ENCODE assay signal across 8 mouse cellular contexts in the genomic region with DNA sequence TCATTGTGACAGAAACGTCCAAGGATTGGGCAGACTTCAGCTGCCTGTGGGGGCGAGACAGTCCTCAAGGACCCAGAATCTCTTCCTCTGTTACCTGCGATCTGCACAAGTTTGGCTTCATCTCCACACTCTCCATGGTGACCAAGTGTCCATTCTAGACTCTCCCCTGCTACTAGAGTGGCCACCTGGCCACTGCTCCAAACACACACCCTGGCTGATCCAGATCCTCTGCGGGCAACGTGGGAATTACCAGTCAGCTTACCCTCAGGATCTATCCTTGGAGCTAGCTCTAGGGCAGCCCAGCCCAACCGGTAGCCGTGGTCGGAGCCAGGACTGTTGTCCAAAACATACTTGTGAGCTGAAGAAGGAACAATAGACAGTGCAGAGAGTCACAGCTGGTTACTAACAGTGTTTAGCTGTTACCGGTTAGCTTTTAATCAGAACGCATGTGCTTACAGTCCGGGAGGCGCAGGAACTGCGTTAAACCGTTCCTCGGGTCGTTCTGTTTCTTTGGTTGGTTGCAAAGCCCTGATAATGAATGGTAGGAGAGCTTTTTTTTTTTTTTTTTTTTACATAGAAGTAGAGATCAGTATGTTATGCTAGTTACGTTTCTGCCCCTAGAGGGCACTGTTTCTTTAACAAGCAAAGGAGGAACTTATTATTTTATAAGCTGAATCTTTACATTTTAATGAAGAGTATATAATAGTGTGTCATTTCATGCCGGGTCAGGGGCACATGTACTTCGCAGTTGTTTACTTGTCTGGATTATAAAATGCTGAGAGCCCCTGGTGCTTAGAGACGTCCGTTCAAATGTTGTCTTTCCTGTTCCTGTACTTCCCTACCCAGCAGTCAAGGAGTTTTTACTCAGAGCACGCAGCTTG. TPM values are rescaled to one million over a fixed set of nuclear protein-coding genes. Genes with fewer than 3 reads are reported as not detected.
A peak's percentile ranks its signal among the peaks of the same experiment; 100 is the strongest.
DNase-seq lines count a peak whose midpoint lies in the region; ATAC-seq and TF ChIP-seq lines count a peak whose summit lies in the region.

No protein-coding gene starts in this region.

- no peak for ATAC-seq in Patski
- no peak for ATAC-seq in embryonic facial prominence, embryonic 15.5 days (ENCODE audit: insufficient number of reproducible peaks, low FRiP score, low TSS enrichment, low read depth)
- ATAC-seq in hindbrain, embryonic 12.5 days (ENCODE audit: low FRiP score) = 0 out of 2 replicates have a peak, but pooled peaks have one; percentile 16
- ATAC-seq in midbrain, postnatal 0 days (ENCODE audit: low FRiP score) = no peak

- no peaks in the 10 kb centered on the region for H3K27me3 ChIP-seq in Patski
- no peaks in the 10 kb centered on the region for H3K27me3 ChIP-seq in embryonic facial prominence, embryonic 15.5 days
- no peaks in the 10 kb centered on the region for H3K27me3 ChIP-seq in hindbrain, embryonic 12.5 days
- H3K27me3 ChIP-seq in midbrain, postnatal 0 days (ENCODE audit: insufficient read depth, low read length) = no peaks in the 10 kb centered on the region

- peak overlapping the region; percentile 13; the same call in 1 of the 2 replicates for H3K4me2 ChIP-seq in embryonic facial prominence, embryonic 15.5 days (replicated peaks)
- peak overlapping the region; percentile 21 for H3K4me2 ChIP-seq in hindbrain, embryonic 12.5 days (replicated peaks)
- H3K4me2 ChIP-seq in midbrain, postnatal 0 days (ENCODE audit: low read depth, low read length, poor library complexity, severe bottlenecking) = no peak overlapping the region; the same call in 1 of the 2 replicates

- intact Hi-C loops in left cerebral cortex, adult 2 months (cut with DNase I) = loop anchor here (2.0 to 5.0 kb wide), 2 partner anchors 285 to 335 kb away; no protein-coding TSS in a partner anchor

- POLR2A ChIA-PET in Patski (lab: Charles Lee) = interaction anchor here (0.6 kb wide), 2 partner anchors 278 to 460 kb away, joined by 3 to 6 read pairs; no protein-coding TSS in a partner anchor

- peak in 1 of 2 experiments; percentile 28 for DNase-seq in left cerebral cortex, adult 2 months (ENCODE audit: extremely low spot score in 1 of 2, low spot score in 2 of 2)
- DNase-seq in left cerebral cortex, adult 8-10 months (ENCODE audit: low spot score in 2 of 2) = no peak
- no peak for DNase-seq in Patski (ENCODE audit: low read depth, low spot score)
- peak; percentile 58 for DNase-seq in liver
- DNase-seq in midbrain, postnatal 0 days (ENCODE audit: low spot score) = peak; percentile 77
- DNase-seq in adrenal gland, adult 2 months = no peak

- no peak overlapping the region for H3K27ac ChIP-seq in left cerebral cortex, adult 2 months
- no peak overlapping the region for H3K27ac ChIP-seq in embryonic facial prominence, embryonic 15.5 days (replicated peaks)
- no peak overlapping the region for H3K27ac ChIP-seq in hindbrain, embryonic 12.5 days
- H3K27ac ChIP-seq in midbrain, postnatal 0 days (ENCODE audit: low read depth, low read length) = no peak overlapping the region

- 29% methylated on average over 22 of the region's 22 CpGs for WGBS in embryonic facial prominence, embryonic 15.5 days
- 42% methylated on average over 22 of the region's 22 CpGs for WGBS in hindbrain, embryonic 12.5 days
- 33% methylated on average over 22 of the region's 22 CpGs for WGBS in midbrain, postnatal 0 days

- in situ Hi-C loops in Patski (cut with MboI; ENCODE audit: low pct_unique_long_range_greater_than_20kb) = loop anchor here (5.0 kb wide), 1 partner anchor 330 kb away; no protein-coding TSS in a partner anchor

- TF ChIP-seq CTCF in left cerebral cortex, adult 2 months (IDR thresholded peaks at IDR 0.05) = peak; percentile 67
- peak; percentile 59 for TF ChIP-seq CTCF in Patski (IDR thresholded peaks at IDR 0.05)
- TF ChIP-seq CTCF in midbrain, postnatal 0 days (IDR thresholded peaks at IDR 0.05) = peak; percentile 69

- no peaks in the 10 kb centered on the region for H3K4me1 ChIP-seq in embryonic facial prominence, embryonic 15.5 days
- H3K4me1 ChIP-seq in hindbrain, embryonic 12.5 days = peaks cover 3% of the 10 kb centered on the region; the same call in 1 of the 2 replicates
- H3K4me1 ChIP-seq in midbrain, postnatal 0 days (ENCODE audit: insufficient read depth, low read length) = no peaks in the 10 kb centered on the region

- H3K36me3 ChIP-seq in embryonic facial prominence, embryonic 15.5 days = no peaks in the 10 kb centered on the region
- H3K36me3 ChIP-seq in hindbrain, embryonic 12.5 days = no peaks in the 10 kb centered on the region
- H3K36me3 ChIP-seq in midbrain, postnatal 0 days (ENCODE audit: insufficient read depth, low read length) = 0 out of 2 replicates have a peak, but pooled peaks cover 5% of the 10 kb centered on the region

- no peaks in the 10 kb centered on the region for H3K9me3 ChIP-seq in embryonic facial prominence, embryonic 15.5 days (replicated peaks)
- no peaks in the 10 kb centered on the region for H3K9me3 ChIP-seq in hindbrain, embryonic 12.5 days (replicated peaks)
- no peaks in the 10 kb centered on the region for H3K9me3 ChIP-seq in midbrain, postnatal 0 days (ENCODE audit: low read length)

- no peak overlapping the region for H3K4me3 ChIP-seq in left cerebral cortex, adult 2 months
- no peak overlapping the region for H3K4me3 ChIP-seq in embryonic facial prominence, embryonic 15.5 days (replicated peaks)
- no peak overlapping the region for H3K4me3 ChIP-seq in hindbrain, embryonic 12.5 days
- H3K4me3 ChIP-seq in midbrain, postnatal 0 days (ENCODE audit: low read depth, low read length) = no peak overlapping the region

- no peak overlapping the region for H3K9ac ChIP-seq in embryonic facial prominence, embryonic 15.5 days
- no peak overlapping the region for H3K9ac ChIP-seq in hindbrain, embryonic 12.5 days
- no peak overlapping the region for H3K9ac ChIP-seq in midbrain, postnatal 0 days (replicated peaks; ENCODE audit: low read length, poor library complexity, severe bottlenecking)

- CTCF ChIA-PET in Patski (lab: Charles Lee) = interaction anchor here (0.6 to 4.5 kb wide), 26 partner anchors 9 to 353 kb away, joined by 3 to 53 read pairs (median 4); no protein-coding TSS in a partner anchor

RNA-seq across cellular contexts. Expression of a gene that starts 52.0 kb away (rescaled TPM):
- total RNA-seq in left cerebral cortex, adult 2 months (2021) = 10 to 100 TPM; 40.3 to 43.4 TPM
- total RNA-seq in left cerebral cortex, adult 8-10 months (2022) = 10 to 100 TPM; 41.2 to 47.4 (median 44.8) TPM
- polyA plus RNA-seq in Patski (2021) = 56.2 TPM
- polyA plus RNA-seq in embryonic facial prominence, embryonic 15.5 days (2015; fragmentation: Nextera tagmentation; extraction: Ambion mirVana) = 6.7 and 7.8 TPM in 2 replicates
- polyA plus RNA-seq in hindbrain, embryonic 12.5 days (2016; fragmentation: Nextera tagmentation; extraction: Ambion mirVana) = 9.5 and 10.3 TPM in 2 replicates
- total RNA-seq in midbrain, postnatal 0 days (2014; rRNA removed) = 27.2 and 29.2 TPM in 2 replicates
- 25.5 and 27.5 TPM in 2 replicates for polyA plus RNA-seq in midbrain, postnatal 0 days (2015; fragmentation: Nextera tagmentation; extraction: Ambion mirVana)
- total RNA-seq in adrenal gland, adult 2 months (2021) = 10 to 100 TPM; 20.5 to 20.9 TPM
- 3.3 and 3.7 TPM in 2 replicates for polyA plus RNA-seq in adrenal gland, adult 2 months (2012; rRNA removed)

Comparison
In these comparisons a context has a peak if more than half of its experiments do, and no peak if none do; other contexts are left out.
1. DNase-seq: peak in liver (single experiment) and midbrain, postnatal 0 days (single experiment); none in left cerebral cortex, adult 8-10 months (0 of 2), Patski (single experiment) and adrenal gland, adult 2 months (single experiment).
2. Peak in every context shown above with its lines, with median percentiles within 50 percentile points of each other: CTCF ChIP-seq.